Mouse (Mus musculus) heart, adult 18-20 months (tissue): ENCODE results near the gene Cacng7. TPM values are rescaled to one million over a fixed set of nuclear protein-coding genes. Genes with fewer than 3 reads are reported as not detected.
"Not testable (repeated sequence)": the region's sequence is repeated elsewhere in the genome, so short reads cannot be mapped to it uniquely, and the experiment has no call there.

Experiments
- DNase-seq, 2 experiments: peaks; one replicate each; pipeline ENCODE4 v3.0.0; 2021 to 2022; ENCODE audit warnings: mixed read lengths in 1 of 2
- microRNA-seq, 2 experiments: library from miRNA; unstranded; fragments of <30 nt; microRNA quantifications; one replicate each; pipeline ENCODE4 v1.2.0; 2022
- total RNA-seq, 2 experiments: library from RNA; stranded (reverse); gene quantifications; 2 replicates each; pipeline ENCODE4 v1.2.3; 2021

Cacng7 gene
- total RNA-seq, 2 experiments from 2014 or later = 3.7 to 4.6 TPM

- DNase-seq = no peak
These were observed 57.8 kb downstream of the Cacng7 start, which contains the start of gene Cacng8 for GRCm38 (mm10) chr7:3390413-3391080. Gene Cacng8, plus strand, starts transcription at chr7:3390683.

GRCm38 (mm10) chr7:3391081-3391451 is 58.3 kb downstream of the Cacng7 start:
- no peak for DNase-seq

- DNase-seq = no peak
These were observed 59.1 kb downstream of the Cacng7 start for GRCm38 (mm10) chr7:3391809-3392208.

GRCm38 (mm10) chr7:3397355-3397754 is 64.6 kb downstream of the Cacng7 start:
- no peak for DNase-seq

- DNase-seq = no peak
These were observed 65.0 kb downstream of the Cacng7 start for GRCm38 (mm10) chr7:3397797-3398196.

GRCm38 (mm10) chr7:3398363-3398762 is 65.6 kb downstream of the Cacng7 start:
- not testable (repeated sequence) for DNase-seq

- DNase-seq = no peak
These were observed 67.2 kb downstream of the Cacng7 start for GRCm38 (mm10) chr7:3399937-3400336.

GRCm38 (mm10) chr7:3409729-3410520 is 77.2 kb downstream of the Cacng7 start:
- no peak for DNase-seq

- DNase-seq = peak in 1 of 2 experiments; percentile 10
These were observed 78.6 kb downstream of the Cacng7 start for GRCm38 (mm10) chr7:3411160-3411941.

- DNase-seq = no peak
These were observed 79.3 kb downstream of the Cacng7 start for GRCm38 (mm10) chr7:3412036-3412435.

- DNase-seq = peak; percentile 14 to 32
These were observed 82.1 kb downstream of the Cacng7 start for GRCm38 (mm10) chr7:3414888-3415287.

- DNase-seq = peak; percentile 24 to 42
These were observed 82.6 kb downstream of the Cacng7 start for GRCm38 (mm10) chr7:3415378-3415777.

Small RNAs within 50 kb of the gene (microRNA-seq; reads per million reads assigned to microRNA genes)
- gene Gm23450 = 0.27 to 0.38 reads per million in 2 experiments

Other genes starting within 250 kb of the Cacng7 start
- gene AU018091, start 163.8 kb upstream of the Cacng7 start, total RNA-seq = not detected
- not detected for gene Nlrp12, start 83.2 kb upstream of the Cacng7 start, total RNA-seq
- 100 to 1,000 TPM; 109 to 122 TPM for gene Myadm, start 43.9 kb upstream of the Cacng7 start, total RNA-seq
- 1 to 10 TPM in 1 of 2 experiments, under 1 TPM in 1; 0.85 to 1.2 TPM for gene Prkcg, start 43.8 kb upstream of the Cacng7 start, total RNA-seq
- gene Cacng8, start 57.7 kb downstream of the Cacng7 start, total RNA-seq = not detected
- 1 to 10 TPM; 1.5 to 2.0 TPM for gene Cacng6, start 91.2 kb downstream of the Cacng7 start, total RNA-seq
- gene Tarm1, start 169.7 kb downstream of the Cacng7 start, total RNA-seq = not detected